Mouse (Mus musculus): ENCODE results near the gene Tcl1.
"Not testable (repeated sequence)": the region's sequence is repeated elsewhere in the genome, so short reads cannot be mapped to it uniquely, and the experiment has no call there.

Tcl1 gene

GRCm38 (mm10) chr12:105188980-105189379, 33.6 kb downstream of the Tcl1 start:
- peaks cover 10% of the 10 kb centered on the region for H3K9me3 ChIP-seq (ENCODE audit: low read length)
- not testable (repeated sequence) for H3K36me3 ChIP-seq (ENCODE audit: insufficient read depth, low read length); H3K27me3 ChIP-seq (ENCODE audit: insufficient read depth, low read length); H3K4me1 ChIP-seq (replicated peaks; ENCODE audit: low read depth, low read length); H3K4me3 ChIP-seq (replicated peaks; ENCODE audit: low read length)
- peak; percentile 57 for TF ChIP-seq CTCF (conservative IDR thresholded peaks at IDR 0.05; ENCODE audit: low read length)

GRCm38 (mm10) chr12:105181040-105181644, 41.5 kb downstream of the Tcl1 start:
- H3K9me3 ChIP-seq (ENCODE audit: low read length); H3K36me3 ChIP-seq (ENCODE audit: insufficient read depth, low read length); H3K4me3 ChIP-seq (replicated peaks; ENCODE audit: low read length); H3K4me1 ChIP-seq (replicated peaks; ENCODE audit: low read depth, low read length): not testable (repeated sequence)
- H3K27me3 ChIP-seq (ENCODE audit: insufficient read depth, low read length), result 0 out of 2 replicates have a peak, but pooled peaks cover 11% of the 10 kb centered on the region

GRCm38 (mm10) chr12:105176044-105176443, 46.5 kb downstream of the Tcl1 start, which contains the start of gene Tcl1b5:
Gene Tcl1b5 (plus strand): TSS chr12:105176344.
- not testable (repeated sequence) for H3K4me1 ChIP-seq (replicated peaks; ENCODE audit: low read depth, low read length); H3K4me3 ChIP-seq (replicated peaks; ENCODE audit: low read length); H3K9me3 ChIP-seq (ENCODE audit: low read length); H3K36me3 ChIP-seq (ENCODE audit: insufficient read depth, low read length)
- 0 out of 2 replicates have a peak, but pooled peaks cover 11% of the 10 kb centered on the region for H3K27me3 ChIP-seq (ENCODE audit: insufficient read depth, low read length)

GRCm38 (mm10) chr12:105174318-105174717, 48.3 kb downstream of the Tcl1 start:
- not testable (repeated sequence) for H3K4me1 ChIP-seq (replicated peaks; ENCODE audit: low read depth, low read length); H3K9me3 ChIP-seq (ENCODE audit: low read length); H3K27me3 ChIP-seq (ENCODE audit: insufficient read depth, low read length); H3K4me3 ChIP-seq (replicated peaks; ENCODE audit: low read length); H3K36me3 ChIP-seq (ENCODE audit: insufficient read depth, low read length)
- peak; percentile 37 for TF ChIP-seq CTCF (conservative IDR thresholded peaks at IDR 0.05; ENCODE audit: low read length)

- no peak overlapping the region for H3K4me3 ChIP-seq (replicated peaks; ENCODE audit: low read length)
- H3K4me1 ChIP-seq (replicated peaks; ENCODE audit: low read depth, low read length), result no peaks in the 10 kb centered on the region
- H3K36me3 ChIP-seq (ENCODE audit: insufficient read depth, low read length), result no peaks in the 10 kb centered on the region
- TF ChIP-seq CTCF (conservative IDR thresholded peaks at IDR 0.05; ENCODE audit: low read length) (no peak), NANOG (IDR thresholded peaks at IDR 0.05; ENCODE audit: borderline replicate concordance, low read length) (no peak), POU5F1 (IDR thresholded peaks at IDR 0.05; ENCODE audit: borderline replicate concordance, low read length) (no peak)
- H3K27me3 ChIP-seq (ENCODE audit: insufficient read depth, low read length), result no peaks in the 10 kb centered on the region; the same call in 1 of the 2 replicates
- no peaks in the 10 kb centered on the region for H3K9me3 ChIP-seq (ENCODE audit: low read length)
Measured at GRCm38 (mm10) chr12:105173366-105173765, 49.2 kb downstream of the Tcl1 start.
